Mouse (Mus musculus) urinary bladder, postnatal 10 days (tissue): ENCODE data around the gene Dnah5.

Experiments
- DNase-seq: peaks from one replicate; pipeline ENCODE4 v3.0.0; 2022; ENCODE audit warnings: low spot score

Dnah5 gene

GRCm38 (mm10) chr15:28466591-28467247 lies 263.2 kb downstream of the Dnah5 start:
- DNase-seq: no peak

GRCm38 (mm10) chr15:28473749-28474390 lies 270.3 kb downstream of the Dnah5 start:
- DNase-seq: no peak

GRCm38 (mm10) chr15:28502820-28503219 lies 299.3 kb downstream of the Dnah5 start:
- DNase-seq: no peak

GRCm38 (mm10) chr15:28515176-28515575 lies 311.6 kb downstream of the Dnah5 start:
- no peak for DNase-seq
